Mouse (Mus musculus) C2C12 (cell line): ENCODE data around the gene Kif20b. TPM values are rescaled to one million over a fixed set of nuclear protein-coding genes. Genes with fewer than 3 reads are reported as not detected.

Source experiments
- H3K27me3 ChIP-seq: one replicate; pipeline ENCODE4 v1.6.1; 2011; ENCODE audit not compliant: control insufficient read depth, insufficient read depth, insufficient read length
- H3K36me3 ChIP-seq: one replicate; pipeline ENCODE4 v1.6.1; 2011; ENCODE audit not compliant: control insufficient read depth, insufficient read depth
- H3K4me3 ChIP-seq: one replicate; pipeline ENCODE4 v1.5.1; 2011; ENCODE audit warnings: mild to moderate bottlenecking, control low read depth; ENCODE audit not compliant: poor library complexity, insufficient read depth, severe bottlenecking
- H3K79me2 ChIP-seq: one replicate; pipeline ENCODE4 v1.6.1; 2011; ENCODE audit not compliant: control insufficient read depth, insufficient read depth
- H3K79me3 ChIP-seq: one replicate; pipeline ENCODE4 v1.6.1; 2011; ENCODE audit warnings: low read depth, control low read depth
- H3ac ChIP-seq: one replicate; pipeline ENCODE3; 2011; ENCODE audit warnings: low read depth; ENCODE audit not compliant: control insufficient read depth, insufficient read length
- CEBPB ChIP-seq: IDR thresholded peaks from one replicate; pipeline ENCODE4 v1.6.1; 2011; ENCODE audit warnings: low read depth, mild to moderate bottlenecking, control low read depth, moderate library complexity
- CTCF ChIP-seq: IDR thresholded peaks from one replicate; pipeline ENCODE4 v1.5.1; 2011; ENCODE audit not compliant: control insufficient read depth, insufficient read depth, insufficient read length
- FOSL1 ChIP-seq: IDR thresholded peaks from one replicate; pipeline ENCODE4 v1.8.0; 2011; ENCODE audit warnings: mild to moderate bottlenecking, low read length; ENCODE audit not compliant: poor library complexity, insufficient read depth, severe bottlenecking
- MAX ChIP-seq: IDR thresholded peaks from one replicate; pipeline ENCODE4 v1.6.1; 2011; ENCODE audit warnings: mild to moderate bottlenecking, control low read depth
- MYOD1 ChIP-seq: IDR thresholded peaks from one replicate; pipeline ENCODE4 v1.6.1; 2011; ENCODE audit warnings: low read depth; ENCODE audit not compliant: control insufficient read depth, insufficient read length
- MYOG ChIP-seq: IDR thresholded peaks from one replicate; pipeline ENCODE4 v1.6.1; 2011; ENCODE audit not compliant: control insufficient read depth, insufficient read length; ENCODE audit errors: extremely low read depth
- USF1 ChIP-seq: IDR thresholded peaks from one replicate; pipeline ENCODE4 v1.6.1; 2011; ENCODE audit warnings: low read depth, mild to moderate bottlenecking, control low read depth, moderate library complexity
- polyA plus RNA-seq: library from polyadenylated mRNA; unstranded; fragments of >200 nt; fragmentation: generic; extraction: Trizol; gene quantifications from one replicate; pipeline ENCODE4 v1.2.1, GENCODE M21; 2012; ENCODE audit warnings: missing spikeins

Gene Kif20b
- polyA plus RNA-seq, 1 experiment: 7.6 TPM

DNA sequence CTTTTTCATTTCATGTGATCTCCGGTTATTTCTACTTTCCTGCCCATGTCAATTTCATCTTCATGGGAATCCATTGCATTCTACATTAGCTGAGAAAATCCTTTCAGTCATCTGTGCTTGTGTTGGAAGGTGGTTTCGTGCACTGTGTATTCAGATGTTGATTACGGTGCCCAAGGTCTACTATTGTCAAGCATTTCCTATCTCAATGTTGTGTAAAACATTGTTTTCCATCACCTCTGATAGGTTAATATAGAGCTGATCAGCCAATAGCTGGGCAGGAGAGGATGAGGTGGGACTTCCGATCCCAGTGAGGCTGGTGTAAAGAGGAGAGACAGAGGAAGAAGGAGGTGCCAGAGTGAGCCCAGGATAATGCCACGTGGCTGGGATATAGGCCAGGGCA lies 18.1 kb upstream of the Kif20b start:
- Histone ChIP-seq H3K27me3 (no peaks in the 10 kb centered on the region), H3K36me3 (no peaks in the 10 kb centered on the region), H3K79me3 (no peaks in the 10 kb centered on the region), H3ac (no peak overlapping the region), H3K79me2 (no peaks in the 10 kb centered on the region), H3K4me3 (no peak overlapping the region)
- TF ChIP-seq MYOD1 (no peak), CEBPB (no peak), CTCF (no peak), FOSL1 (no peak), USF1 (no peak), MAX (no peak), MYOG (no peak)

DNA sequence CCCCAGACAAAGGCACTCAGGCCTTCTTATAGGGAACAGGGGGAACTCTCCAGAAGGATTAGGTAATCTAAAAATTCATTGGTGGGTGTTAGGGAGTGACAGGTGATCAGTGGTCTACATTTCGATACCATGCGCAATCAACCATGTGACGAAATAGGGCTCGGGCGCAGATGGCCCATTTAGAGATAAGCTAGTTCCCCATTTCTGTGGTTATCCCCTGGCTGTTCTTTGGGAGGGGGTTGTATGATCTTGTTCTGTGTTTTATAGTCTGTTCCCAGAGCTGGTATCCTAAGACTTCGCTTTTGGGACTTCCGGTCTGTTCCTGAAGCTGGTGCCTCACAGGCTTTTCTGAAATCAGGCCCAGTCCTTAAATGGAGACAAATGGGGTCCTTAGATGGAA lies 16.7 kb upstream of the Kif20b start:
- no peaks in the 10 kb centered on the region for H3K79me2 ChIP-seq
- no peak for TF ChIP-seq MAX
- H3K36me3 ChIP-seq: no peaks in the 10 kb centered on the region
- no peak overlapping the region for H3ac ChIP-seq
- no peaks in the 10 kb centered on the region for H3K79me3 ChIP-seq
- H3K27me3 ChIP-seq: no peaks in the 10 kb centered on the region
- H3K4me3 ChIP-seq: no peak overlapping the region

DNA sequence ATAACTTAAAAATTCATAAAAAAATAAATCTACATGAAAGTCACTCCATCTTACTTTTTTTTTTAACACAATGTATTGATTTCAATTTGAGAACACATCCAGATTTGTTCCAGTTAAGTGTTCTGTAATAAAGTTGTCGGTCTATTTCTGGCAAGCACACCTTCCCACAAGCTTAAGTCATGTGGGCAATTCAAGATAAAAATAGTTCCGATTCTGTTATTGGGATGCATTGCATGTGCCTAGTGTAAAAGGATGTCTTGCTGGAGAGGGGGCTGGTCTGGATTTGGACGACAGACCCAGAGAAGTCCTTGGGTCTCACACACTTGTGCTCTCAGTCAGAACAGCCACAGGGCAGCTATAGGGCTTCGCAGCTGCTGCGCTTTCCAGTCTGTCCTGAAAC lies 15.4 kb upstream of the Kif20b start:
- Histone ChIP-seq H3K4me3 (no peak overlapping the region), H3ac (no peak overlapping the region), H3K79me2 (no peaks in the 10 kb centered on the region), H3K36me3 (no peaks in the 10 kb centered on the region), H3K27me3 (no peaks in the 10 kb centered on the region), H3K79me3 (no peaks in the 10 kb centered on the region)
- TF ChIP-seq CEBPB: no peak
- no peak for TF ChIP-seq MYOG
- no peak for TF ChIP-seq MAX
- TF ChIP-seq MYOD1: no peak
- TF ChIP-seq USF1: no peak
- no peak for TF ChIP-seq FOSL1
- no peak for TF ChIP-seq CTCF

DNA sequence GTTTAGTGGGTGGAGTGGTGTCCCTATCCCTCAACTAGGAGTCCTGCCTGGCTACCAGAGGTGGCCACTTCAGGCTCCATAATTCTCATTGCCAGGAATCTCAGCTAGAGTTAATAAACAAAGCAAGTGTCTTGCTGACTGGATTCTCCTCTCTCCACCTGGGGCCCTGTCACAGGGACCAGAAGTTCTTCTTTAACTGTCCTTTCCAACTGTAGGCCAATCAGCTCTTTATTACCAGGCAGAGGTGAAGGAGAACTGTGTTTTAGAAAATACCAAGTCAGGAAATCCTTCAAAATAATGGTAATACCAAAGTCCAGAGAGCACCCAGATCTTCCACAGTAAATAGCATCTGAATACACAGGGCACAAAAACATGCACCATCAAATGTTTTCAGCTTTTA lies 9.8 kb upstream of the Kif20b start:
- Histone ChIP-seq H3K79me2 (no peaks in the 10 kb centered on the region), H3K27me3 (no peaks in the 10 kb centered on the region), H3ac (no peak overlapping the region), H3K79me3 (no peaks in the 10 kb centered on the region), H3K36me3 (no peaks in the 10 kb centered on the region), H3K4me3 (no peak overlapping the region)
- no peak for TF ChIP-seq CTCF
- no peak for TF ChIP-seq MYOG
- no peak for TF ChIP-seq USF1
- no peak for TF ChIP-seq CEBPB
- TF ChIP-seq FOSL1: no peak

DNA sequence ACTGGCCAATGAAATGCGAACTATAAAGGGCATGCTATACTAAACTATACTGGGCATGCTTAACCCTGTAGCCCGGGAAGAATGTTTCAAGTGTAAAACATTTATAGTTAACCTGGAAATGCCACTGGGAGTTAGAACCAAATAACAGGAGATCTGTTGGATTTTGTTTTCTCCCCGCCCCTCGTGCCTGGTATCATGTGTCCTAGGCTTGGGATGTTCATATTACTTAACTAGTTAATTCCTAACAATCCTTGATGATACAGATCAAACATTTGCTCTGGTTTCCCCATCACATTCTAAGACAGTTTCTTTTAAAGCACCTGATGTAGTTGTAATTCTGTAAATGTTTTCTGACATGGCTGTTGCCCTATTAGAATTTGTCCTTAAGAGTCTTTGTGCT lies 2.1 kb upstream of the Kif20b start:
- Histone ChIP-seq H3K36me3 (peaks cover 7% of the 10 kb centered on the region), H3K79me3 (peaks cover 29% of the 10 kb centered on the region), H3K79me2 (peaks cover 30% of the 10 kb centered on the region), H3K27me3 (no peaks in the 10 kb centered on the region), H3K4me3 (no peak overlapping the region), H3ac (no peak overlapping the region)
- TF ChIP-seq FOSL1 (no peak), CTCF (no peak), MYOG (no peak), CEBPB (no peak), MYOD1 (no peak), USF1 (no peak), MAX (no peak)

DNA sequence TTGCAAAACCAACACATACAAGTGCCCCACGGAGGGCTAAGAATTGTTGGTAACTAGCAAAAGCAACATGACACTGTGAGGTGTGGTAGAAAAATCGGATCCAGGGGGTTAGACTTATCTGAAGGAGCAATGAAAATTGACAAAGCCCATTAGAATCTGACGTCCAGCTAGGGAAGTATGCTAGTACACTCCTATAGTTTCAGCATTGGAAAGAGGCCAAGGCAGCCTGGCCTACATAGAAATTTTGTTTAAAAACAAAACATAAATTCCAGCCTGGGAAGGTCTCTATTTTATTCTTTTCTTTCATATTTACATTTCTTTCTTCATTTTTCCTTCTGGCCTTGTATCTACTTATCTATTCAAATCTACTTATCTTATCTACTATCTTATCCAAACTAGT lies 1.6 kb upstream of the Kif20b start:
- Histone ChIP-seq H3ac (no peak overlapping the region), H3K36me3 (peaks cover 12% of the 10 kb centered on the region), H3K79me2 (peaks cover 35% of the 10 kb centered on the region), H3K79me3 (peaks cover 32% of the 10 kb centered on the region), H3K4me3 (no peak overlapping the region), H3K27me3 (no peaks in the 10 kb centered on the region)
- TF ChIP-seq MYOD1: no peak
- TF ChIP-seq CEBPB: no peak
- TF ChIP-seq FOSL1: no peak
- no peak for TF ChIP-seq USF1
- no peak for TF ChIP-seq MYOG
- TF ChIP-seq CTCF: no peak
- TF ChIP-seq MAX: no peak
